Mouse (Mus musculus) bone marrow macrophage, adult 2 months (primary cell): ENCODE measurements around the gene Lypd4.
A peak's percentile ranks its signal among the peaks of the same experiment; 100 is the strongest.

Experiments
- CTCF ChIP-seq: IDR thresholded peaks from 2 replicates; pipeline ENCODE4 v1.5.1; 2012; ENCODE audit warnings: low read depth, mild to moderate bottlenecking, low read length, moderate library complexity
- POLR2A ChIP-seq: IDR thresholded peaks from 2 replicates; pipeline ENCODE4 v1.6.1; 2012; ENCODE audit warnings: mild to moderate bottlenecking, low read depth, low read length, borderline replicate concordance

- TF ChIP-seq POLR2A, result no peak
- peak; percentile 77 for TF ChIP-seq CTCF
These were observed 35.2 kb upstream of the Lypd4 start for GRCm38 (mm10) chr7:24904936-24905335.
